Mouse (Mus musculus) hindbrain, embryonic 14.5 days (tissue): ENCODE measurements around the gene Ccdc97. TPM values are rescaled to one million over a fixed set of nuclear protein-coding genes. Genes with fewer than 3 reads are reported as not detected.
A peak's percentile ranks its signal among the peaks of the same experiment; 100 is the strongest.

Experiments
- ATAC-seq: fragments of 200-750 bp; cut with Nextera tagmentation; 2 replicates; pipeline ENCODE4 v1.8.0; 2017; ENCODE audit warnings: moderate number of reproducible peaks, mild to moderate bottlenecking, moderate TSS enrichment, moderate library complexity; ENCODE audit not compliant: low FRiP score
- DNase-seq: peaks from one replicate; pipeline ENCODE4 v3.0.0-alpha.2; 2015; ENCODE audit warnings: low spot score
- H3K27ac ChIP-seq: fragments of 300-500 bp; sonication (generic); 2 replicates; pipeline ENCODE4 v1.5.1; 2014; ENCODE audit warnings: mild to moderate bottlenecking, moderate library complexity
- H3K27me3 ChIP-seq: fragments of 300-500 bp; sonication (generic); 2 replicates; pipeline ENCODE4 v1.6.1; 2014; ENCODE audit warnings: mild to moderate bottlenecking, low read length, mixed read lengths; ENCODE audit not compliant: control insufficient read depth, insufficient read depth
- H3K36me3 ChIP-seq: fragments of 300-500 bp; sonication (generic); replicated peaks from 2 replicates; pipeline ENCODE4 v1.6.1; 2014; ENCODE audit not compliant: control insufficient read depth, insufficient read depth
- H3K4me1 ChIP-seq: fragments of 300-500 bp; sonication (generic); replicated peaks from 2 replicates; pipeline ENCODE4 v1.6.1; 2014; ENCODE audit warnings: antibody characterized with exemption, low read length, mixed read lengths; ENCODE audit not compliant: control insufficient read depth, insufficient read depth
- H3K4me2 ChIP-seq: fragments of 300-500 bp; sonication (generic); replicated peaks from 2 replicates; pipeline ENCODE4 v1.6.1; 2014; ENCODE audit warnings: mild to moderate bottlenecking, moderate library complexity
- H3K4me3 ChIP-seq: fragments of 300-500 bp; sonication (generic); replicated peaks from 2 replicates; pipeline ENCODE4 v1.5.1; 2014; ENCODE audit warnings: mild to moderate bottlenecking, low read length
- H3K9ac ChIP-seq: fragments of 300-500 bp; sonication (generic); 2 replicates; pipeline ENCODE4 v1.6.1; 2014
- H3K9me3 ChIP-seq: fragments of 300-500 bp; sonication (generic); 2 replicates; pipeline ENCODE4 v1.6.1; 2016; ENCODE audit warnings: low read length; ENCODE audit not compliant: control insufficient read depth
- WGBS: fragments of 180-500 bp; shearing (Covaris S2); extraction: QIAGEN DNeasy Blood & Tissue Kit; methylation state at CpG from one replicate; pipeline ENCODE4 v1.1.7; 2014; 5-methylcytosine and 5-hydroxymethylcytosine counted together
- polyA plus RNA-seq: library from polyadenylated mRNA; unstranded; fragments of >200 nt; fragmentation: Nextera tagmentation; extraction: Ambion mirVana; gene quantifications from 2 replicates; pipeline ENCODE4 v1.2.1, GENCODE M21; 2014

The Ccdc97 gene
- polyA plus RNA-seq, 1 experiment from 2014 or later: 41.9 TPM

DNA sequence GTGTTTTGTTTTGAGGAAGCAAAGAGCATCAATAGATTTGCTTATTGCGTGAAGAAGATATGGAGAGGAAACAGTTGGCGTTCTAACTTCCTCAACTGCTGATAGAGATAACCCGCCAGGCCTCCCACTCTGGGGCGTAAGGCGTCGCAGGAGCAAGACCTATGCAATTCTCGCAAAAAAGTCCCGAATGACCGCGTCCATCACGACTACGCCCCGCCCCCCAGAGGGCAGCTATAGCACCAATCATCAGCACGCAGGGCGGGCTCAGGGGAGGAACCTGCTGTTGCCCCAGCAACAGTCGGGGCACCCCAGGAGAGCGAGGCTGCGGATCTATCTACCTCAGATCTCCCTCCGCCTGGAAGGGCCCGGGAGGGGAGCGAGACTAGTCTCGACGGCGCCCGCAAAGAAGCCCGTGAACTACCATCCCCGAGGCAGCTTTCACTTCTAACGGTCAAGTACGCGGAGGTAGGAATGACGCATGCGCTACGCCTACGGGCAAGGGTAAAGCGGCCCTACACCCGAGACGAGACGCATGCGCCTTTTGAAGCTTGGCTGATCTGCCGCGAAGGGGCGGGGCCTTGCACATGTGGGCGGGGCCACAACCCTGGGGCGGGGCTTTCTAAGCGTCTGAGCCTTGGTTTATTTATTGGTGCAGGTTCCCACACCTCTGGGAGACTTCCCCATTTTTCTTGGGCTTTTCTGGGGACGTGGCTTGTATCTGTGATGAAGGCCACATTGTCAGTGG lies 38.2 kb downstream of the Ccdc97 start, which contains the start of gene B9d2:
TSS of gene B9d2 (plus strand) at position 267 of the 745 bp plus-strand sequence.
- H3K4me2 ChIP-seq: peak within 1 kb of the TSS; percentile 46
- peak; percentile 93 for ATAC-seq
- DNase-seq: peak; percentile 94
- peaks cover 14% of the 10 kb centered on the region for H3K27me3 ChIP-seq
- H3K4me1 ChIP-seq: peaks cover 6% of the 10 kb centered on the region; the same call in 1 of the 2 replicates
- H3K4me3 ChIP-seq: peak within 1 kb of the TSS; percentile 49
- H3K36me3 ChIP-seq: no peaks in the 10 kb centered on the region
- peak within 1 kb of the TSS; percentile 67 for H3K9ac ChIP-seq
- under 1% methylated on average over 46 of the region's 46 CpGs for WGBS
- H3K27ac ChIP-seq: peak within 1 kb of the TSS; percentile 93
- H3K9me3 ChIP-seq: no peaks in the 10 kb centered on the region

DNA sequence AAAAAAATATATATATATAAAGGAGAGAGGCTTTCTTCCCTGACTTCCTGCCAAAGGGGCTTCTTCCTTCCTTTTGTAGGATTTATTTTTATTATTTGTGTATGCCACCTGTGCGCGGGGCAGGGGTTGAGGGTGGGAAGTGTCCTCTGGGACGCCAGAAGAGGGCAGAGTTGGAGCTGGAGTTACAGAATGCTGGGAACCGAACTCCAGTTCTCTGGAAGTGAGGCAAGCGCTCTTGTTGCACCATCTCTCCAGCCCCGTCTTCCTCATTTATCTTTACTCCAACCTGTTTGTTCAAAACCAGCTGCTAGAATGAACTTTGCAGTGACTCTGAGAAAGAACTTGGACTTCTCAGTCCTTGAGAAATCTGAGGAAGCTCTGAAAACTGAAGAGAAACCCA lies 38.9 kb downstream of the Ccdc97 start:
- peak overlapping the region; percentile 49 for H3K4me3 ChIP-seq
- ATAC-seq: no peak
- 16% methylated on average over 6 of the region's 6 CpGs for WGBS
- peak overlapping the region; percentile 67; the same call in 1 of the 2 replicates for H3K9ac ChIP-seq
- DNase-seq: no peak
- peak overlapping the region; percentile 46 for H3K4me2 ChIP-seq
- H3K36me3 ChIP-seq: no peaks in the 10 kb centered on the region
- peaks cover 8% of the 10 kb centered on the region for H3K4me1 ChIP-seq
- peak overlapping the region; percentile 93; the same call in 1 of the 2 replicates for H3K27ac ChIP-seq
- H3K27me3 ChIP-seq: peaks cover 15% of the 10 kb centered on the region
- H3K9me3 ChIP-seq: no peaks in the 10 kb centered on the region

DNA sequence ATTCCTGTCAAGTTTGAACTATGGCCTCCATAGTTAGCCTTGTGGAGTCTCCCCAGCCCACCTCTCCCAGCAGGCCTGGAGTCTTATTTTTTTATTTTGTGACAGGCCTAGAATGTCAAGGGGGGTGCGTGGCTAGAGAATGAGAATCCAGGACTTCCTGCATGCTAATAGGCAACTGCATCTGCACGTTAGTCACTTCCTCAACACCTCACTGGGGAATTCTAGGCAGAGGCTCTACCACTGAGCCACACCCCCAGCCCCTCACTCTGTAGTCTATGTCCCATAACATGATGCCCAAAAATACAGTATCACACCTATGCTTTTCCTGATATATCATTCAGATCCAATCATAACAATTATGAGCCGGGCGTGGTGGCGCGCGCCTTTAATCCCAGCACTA lies 41.9 kb downstream of the Ccdc97 start:
- DNase-seq (no peak), ATAC-seq (no peak)
- Histone ChIP-seq H3K9ac (no peak overlapping the region), H3K4me3 (no peak overlapping the region), H3K4me2 (no peak overlapping the region), H3K4me1 (peaks cover 12% of the 10 kb centered on the region), H3K9me3 (no peaks in the 10 kb centered on the region), H3K27me3 (peaks cover 36% of the 10 kb centered on the region), H3K27ac (peak overlapping the region; percentile 61), H3K36me3 (no peaks in the 10 kb centered on the region)
- WGBS: 84% methylated on average over 7 of the region's 7 CpGs

DNA sequence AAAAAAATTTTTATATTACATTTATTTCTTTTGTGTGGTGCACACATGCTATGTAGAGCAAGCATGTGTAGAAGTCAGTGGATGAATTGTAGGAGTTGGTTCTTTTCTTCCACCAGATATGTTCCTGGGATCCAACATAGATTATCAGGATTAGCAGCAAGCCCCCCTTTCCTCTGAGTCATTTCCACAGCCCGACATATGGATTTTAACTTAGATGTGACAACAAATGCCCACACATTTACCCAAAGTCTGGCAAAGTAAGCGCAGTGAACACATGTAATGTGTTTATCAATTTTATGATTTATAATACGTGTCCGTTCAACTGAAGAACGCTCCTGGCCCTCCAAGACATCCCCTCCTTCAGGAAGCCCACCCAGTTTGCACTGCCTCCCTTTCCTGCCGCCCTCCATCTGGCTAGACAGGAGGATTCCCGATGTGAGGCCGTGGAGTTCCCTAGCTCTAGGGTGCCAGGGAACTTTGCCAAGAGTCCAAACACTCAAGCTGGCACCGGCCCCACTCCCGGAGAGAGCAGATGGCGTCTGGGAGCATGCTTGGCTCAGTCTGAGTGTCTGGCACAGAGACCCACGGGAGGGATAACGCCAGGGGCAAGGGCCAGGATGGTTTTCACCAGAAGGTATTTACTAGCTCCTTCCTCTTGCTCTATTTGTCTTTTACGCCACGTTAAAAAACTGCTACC lies 42.7 kb downstream of the Ccdc97 start:
- no peak overlapping the region for H3K4me2 ChIP-seq
- H3K27ac ChIP-seq: peak overlapping the region; percentile 61
- 45% methylated on average over 15 of the region's 15 CpGs for WGBS
- peaks cover 12% of the 10 kb centered on the region for H3K4me1 ChIP-seq
- H3K9me3 ChIP-seq: no peaks in the 10 kb centered on the region
- no peak overlapping the region for H3K4me3 ChIP-seq
- DNase-seq: peak; percentile 83
- ATAC-seq: peak; percentile 38
- H3K27me3 ChIP-seq: peaks cover 36% of the 10 kb centered on the region
- no peak overlapping the region for H3K9ac ChIP-seq
- no peaks in the 10 kb centered on the region for H3K36me3 ChIP-seq

DNA sequence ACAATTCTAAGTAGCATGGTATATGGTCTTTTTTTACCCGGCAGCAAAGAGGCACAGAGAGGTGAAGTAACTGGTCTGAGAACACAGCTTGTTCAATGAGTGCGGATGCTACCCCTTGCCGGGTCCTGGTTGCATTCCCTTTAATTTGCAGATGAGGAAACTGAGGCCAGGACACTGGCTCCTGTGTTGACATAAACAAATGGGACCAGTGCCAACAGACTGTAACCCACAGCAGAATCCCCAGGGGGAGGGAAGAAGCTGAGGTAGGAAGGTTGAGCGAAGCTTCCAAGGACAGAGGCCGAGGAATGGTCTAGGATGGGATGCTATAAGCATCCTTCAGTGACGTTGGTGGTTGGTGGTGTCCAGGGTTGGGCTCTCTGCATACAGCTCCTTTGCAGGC lies 43.5 kb downstream of the Ccdc97 start:
- H3K4me2 ChIP-seq: peak overlapping the region; percentile 65
- H3K4me1 ChIP-seq: peaks cover 12% of the 10 kb centered on the region
- peak overlapping the region; percentile 59; the same call in 1 of the 2 replicates for H3K9ac ChIP-seq
- no peak overlapping the region for H3K27ac ChIP-seq
- ATAC-seq: no peak
- H3K9me3 ChIP-seq: no peaks in the 10 kb centered on the region
- DNase-seq: no peak
- peak overlapping the region; percentile 41 for H3K4me3 ChIP-seq
- no peaks in the 10 kb centered on the region for H3K36me3 ChIP-seq
- WGBS: 28% methylated on average over 6 of the region's 6 CpGs
- H3K27me3 ChIP-seq: peaks cover 36% of the 10 kb centered on the region

DNA sequence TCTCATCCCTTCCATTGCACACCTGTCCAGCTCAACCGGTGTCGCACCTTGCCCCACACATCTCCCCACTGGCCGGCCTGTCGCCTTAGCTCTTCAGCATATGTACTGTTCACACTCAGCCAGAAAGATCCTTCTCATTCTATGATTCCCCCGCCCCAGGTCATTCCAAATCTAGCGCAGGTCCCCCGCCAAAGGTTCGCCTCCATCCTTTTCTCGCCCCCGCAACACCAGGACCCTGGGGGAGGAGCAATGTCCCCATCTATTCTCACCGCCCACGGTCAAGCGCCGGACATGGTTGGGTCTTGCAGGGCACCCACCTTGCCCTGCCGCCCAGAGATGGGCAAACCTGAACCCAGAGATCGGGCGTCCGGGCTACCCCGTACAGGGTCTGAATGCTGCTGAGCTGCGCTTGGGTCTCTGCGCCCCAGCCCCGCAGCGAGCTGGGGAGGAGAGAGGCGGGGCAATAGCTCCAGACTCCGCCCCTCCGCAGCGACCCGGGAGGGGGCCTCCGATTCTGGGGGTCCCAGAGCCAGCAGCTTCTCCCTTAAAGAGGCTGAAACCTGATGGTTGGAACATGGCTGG lies 44.1 kb downstream of the Ccdc97 start, which contains the start of gene Tmem91:
TSS of gene Tmem91 (minus strand) at position 448 of the 582 bp plus-strand sequence.
- H3K9ac ChIP-seq: peak within 1 kb of the TSS; percentile 59
- H3K9me3 ChIP-seq: no peaks in the 10 kb centered on the region
- H3K4me2 ChIP-seq: peak within 1 kb of the TSS; percentile 65
- DNase-seq (peak; percentile 34), ATAC-seq (peak; percentile 55)
- peaks cover 36% of the 10 kb centered on the region for H3K27me3 ChIP-seq
- no peak within 1 kb of the TSS for H3K27ac ChIP-seq
- peaks cover 7% of the 10 kb centered on the region; the same call in 1 of the 2 replicates for H3K4me1 ChIP-seq
- 0 out of 2 replicates have a peak, but pooled peaks cover 3% of the 10 kb centered on the region for H3K36me3 ChIP-seq
- peak within 1 kb of the TSS; percentile 41 for H3K4me3 ChIP-seq
- 3% methylated on average over 29 of the region's 29 CpGs for WGBS

DNA sequence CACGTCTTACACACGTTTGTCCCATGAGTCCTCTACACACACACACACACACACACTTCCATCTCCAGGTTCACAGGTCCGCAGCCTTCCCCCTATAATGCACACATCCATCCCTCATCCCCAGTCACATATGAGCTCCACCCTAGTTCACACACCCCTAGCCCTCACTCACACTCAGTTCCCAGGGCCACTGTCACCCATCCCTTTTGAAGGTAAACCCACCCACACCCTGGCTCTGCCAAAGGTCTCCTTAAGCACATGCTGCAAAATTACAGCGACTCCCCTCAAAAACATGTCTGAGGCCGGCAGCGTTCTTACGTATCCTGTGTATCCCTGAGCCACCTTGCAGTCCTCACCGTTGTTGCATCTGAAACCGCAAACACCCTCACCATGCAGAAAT lies 44.6 kb downstream of the Ccdc97 start:
- 0 out of 2 replicates have a peak, but pooled peaks cover 3% of the 10 kb centered on the region for H3K36me3 ChIP-seq
- peak overlapping the region; percentile 65 for H3K4me2 ChIP-seq
- peaks cover 36% of the 10 kb centered on the region for H3K27me3 ChIP-seq
- H3K4me3 ChIP-seq: peak overlapping the region; percentile 41
- ATAC-seq (no peak), DNase-seq (no peak)
- 27% methylated on average over 9 of the region's 9 CpGs for WGBS
- peaks cover 6% of the 10 kb centered on the region; the same call in 1 of the 2 replicates for H3K4me1 ChIP-seq
- no peaks in the 10 kb centered on the region for H3K9me3 ChIP-seq
- H3K27ac ChIP-seq: no peak overlapping the region
- H3K9ac ChIP-seq: peak overlapping the region; percentile 59

DNA sequence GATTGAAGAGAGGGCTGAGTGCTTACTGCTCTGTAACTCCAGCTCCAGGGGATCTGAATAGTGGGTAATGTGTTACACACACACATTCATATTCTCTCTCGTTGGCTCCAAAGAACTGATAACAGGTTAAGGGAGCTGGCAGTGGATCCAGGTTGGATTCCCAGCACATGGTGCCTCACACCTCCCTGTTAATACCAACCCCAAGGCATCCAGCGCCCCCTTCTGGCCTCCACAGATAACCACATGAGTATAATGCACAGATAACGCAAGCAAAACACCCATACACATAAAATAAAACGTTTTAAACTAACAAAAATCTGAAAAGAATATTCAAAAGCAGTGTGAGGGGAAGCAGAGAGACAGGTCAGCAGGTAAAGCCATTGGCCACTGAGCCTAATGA lies 46.4 kb downstream of the Ccdc97 start:
- no peak for DNase-seq
- peaks cover 6% of the 10 kb centered on the region; the same call in 1 of the 2 replicates for H3K4me1 ChIP-seq
- H3K4me2 ChIP-seq: no peak overlapping the region
- H3K27ac ChIP-seq: no peak overlapping the region
- 52% methylated on average over 4 of the region's 4 CpGs for WGBS
- H3K27me3 ChIP-seq: peaks cover 29% of the 10 kb centered on the region
- H3K9ac ChIP-seq: no peak overlapping the region
- H3K9me3 ChIP-seq: no peaks in the 10 kb centered on the region
- H3K36me3 ChIP-seq: peaks cover 21% of the 10 kb centered on the region
- no peak for ATAC-seq
- H3K4me3 ChIP-seq: no peak overlapping the region

DNA sequence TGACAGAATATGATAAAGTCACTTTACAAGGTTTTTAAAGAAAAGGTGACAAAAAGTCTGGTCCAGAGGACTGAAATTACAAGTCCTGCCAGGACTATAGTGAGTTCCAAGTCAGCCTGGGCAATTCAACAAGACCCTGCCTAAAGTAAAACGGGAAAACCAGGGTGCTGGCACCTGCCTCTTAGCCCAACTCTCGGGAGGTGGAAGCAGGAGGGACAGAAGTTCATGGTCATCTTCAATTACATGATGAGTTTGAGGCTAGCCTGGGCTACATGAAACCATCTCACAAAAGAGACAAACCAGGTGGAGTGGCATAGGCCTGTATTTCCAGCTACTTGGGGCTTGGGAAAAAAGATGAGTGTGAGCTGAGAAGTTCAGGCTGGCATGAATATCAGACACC lies 47.2 kb downstream of the Ccdc97 start:
- WGBS: 81% methylated on average over 2 of the region's 2 CpGs

More for the DNA sequence above, 47.2 kb downstream of the Ccdc97 start:
- ATAC-seq: no peak
- Histone ChIP-seq H3K27ac (no peak overlapping the region), H3K4me2 (no peak overlapping the region), H3K4me1 (peaks cover 6% of the 10 kb centered on the region; the same call in 1 of the 2 replicates), H3K36me3 (peaks cover 25% of the 10 kb centered on the region), H3K27me3 (peaks cover 29% of the 10 kb centered on the region), H3K9me3 (no peaks in the 10 kb centered on the region), H3K4me3 (no peak overlapping the region), H3K9ac (no peak overlapping the region)
- DNase-seq: no peak
